Mouse (Mus musculus) gastrocnemius, postnatal 4 days (tissue): ENCODE data around the gene Klhl6. TPM values are rescaled to one million over a fixed set of nuclear protein-coding genes. Genes with fewer than 3 reads are reported as not detected.
A peak's percentile ranks its signal among the peaks of the same experiment; 100 is the strongest.
"Not testable (repeated sequence)": the region's sequence is repeated elsewhere in the genome, so short reads cannot be mapped to it uniquely, and the experiment has no call there.

ENCODE experiments used
- DNase-seq, 2 experiments: peaks; one replicate each; pipeline ENCODE4 v3.0.0; 2021 to 2022; ENCODE audit warnings: low spot score in 2 of 2, mixed read lengths in 2 of 2
- long read RNA-seq, 2 experiments: library from polyadenylated mRNA; stranded (forward); transcript quantifications; one replicate each; pipeline ENCODE4 v2.0.0; 2021
- total RNA-seq, 2 experiments: library from RNA; stranded (reverse); gene quantifications; 2 replicates each; pipeline ENCODE4 v1.2.3; 2021

Gene Klhl6
- 1 to 10 TPM; 6.1 to 6.2 TPM for total RNA-seq
- long read RNA-seq, experiment 1, partial matches to known transcripts: 0 of 7 reads
- long read RNA-seq, experiment 1, other reads (novel, unspliced or antisense): 3 of 7 reads
- long read RNA-seq, experiment 2, partial matches to known transcripts: 0 of 5 reads
- long read RNA-seq, experiment 2, other reads (novel, unspliced or antisense): 3 of 5 reads

DNA sequence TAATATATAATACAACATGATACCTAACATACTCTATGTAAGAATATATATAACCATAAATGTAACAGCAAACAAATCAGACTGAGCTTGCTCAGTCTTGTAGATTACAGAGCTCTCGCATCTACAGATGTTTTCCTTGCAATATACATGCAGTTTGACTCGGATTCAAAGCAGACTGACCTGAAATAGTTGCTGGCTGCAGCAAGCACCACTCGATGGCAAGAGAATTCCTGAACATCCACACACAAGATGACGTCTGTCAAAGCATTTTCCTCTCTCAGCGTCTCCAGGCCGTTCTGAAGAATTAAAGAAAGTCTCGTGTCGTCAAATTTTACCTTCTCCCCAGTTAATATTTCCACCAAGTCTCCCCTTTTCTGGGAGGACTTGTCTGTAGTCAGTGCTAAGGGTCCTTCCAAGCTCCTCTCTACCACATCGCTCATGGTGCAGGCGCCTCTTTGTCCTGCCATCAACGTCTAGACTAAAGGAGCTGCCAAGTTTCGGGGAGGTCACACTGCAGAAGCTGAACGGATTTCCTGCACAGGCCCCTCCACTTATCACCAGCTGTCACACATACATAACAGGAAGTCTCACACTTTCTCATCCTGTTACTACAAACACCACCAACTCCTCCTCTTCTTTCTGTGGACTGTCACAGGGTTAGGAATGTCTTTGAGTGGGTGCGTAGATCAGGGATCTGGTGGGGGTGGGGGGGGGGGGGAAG lies at the start of gene Klhl6:
Gene Klhl6, minus strand, starts transcription at position 501 of the 721 bp plus-strand sequence.
- peak in 1 of 2 experiments; percentile 19 for DNase-seq

DNA sequence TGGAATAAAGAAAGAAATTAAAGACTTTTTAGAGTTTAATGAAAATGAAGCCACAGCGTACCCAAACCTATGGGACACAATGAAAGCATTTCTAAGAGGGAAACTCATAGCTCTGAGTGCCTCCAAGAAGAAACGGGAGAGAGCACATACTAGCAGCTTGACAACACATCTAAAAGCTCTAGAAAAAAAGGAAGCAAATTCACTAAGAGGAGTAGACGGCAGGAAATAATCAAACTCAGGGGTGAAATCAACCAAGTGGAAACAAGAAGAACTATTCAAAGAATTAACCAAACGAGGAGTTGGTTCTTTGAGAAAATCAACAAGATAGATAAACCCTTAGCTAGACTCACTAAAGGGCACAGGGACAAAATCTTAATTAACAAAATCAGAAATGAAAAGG lies 44.4 kb upstream of the Klhl6 start:
- not testable (repeated sequence) for DNase-seq

DNA sequence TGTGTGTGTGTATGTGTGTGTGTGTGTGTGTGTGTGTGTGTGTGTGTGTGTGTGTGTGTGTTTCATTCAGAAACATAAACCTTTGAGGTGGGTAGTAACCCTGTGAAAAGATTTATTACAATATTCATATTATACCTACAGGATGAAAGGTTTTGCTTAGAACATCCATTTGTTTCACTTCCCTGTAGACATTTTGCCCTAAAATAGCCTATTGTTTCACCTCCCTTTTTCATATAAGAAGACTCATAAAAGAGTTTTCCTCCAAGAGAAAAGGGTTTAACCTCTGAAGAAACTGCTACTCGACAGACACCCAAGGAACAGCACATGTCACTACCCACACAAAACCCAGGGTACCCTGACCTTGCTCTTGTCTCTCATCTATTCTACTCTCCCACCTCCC lies 40.0 kb upstream of the Klhl6 start:
- no peak for DNase-seq

DNA sequence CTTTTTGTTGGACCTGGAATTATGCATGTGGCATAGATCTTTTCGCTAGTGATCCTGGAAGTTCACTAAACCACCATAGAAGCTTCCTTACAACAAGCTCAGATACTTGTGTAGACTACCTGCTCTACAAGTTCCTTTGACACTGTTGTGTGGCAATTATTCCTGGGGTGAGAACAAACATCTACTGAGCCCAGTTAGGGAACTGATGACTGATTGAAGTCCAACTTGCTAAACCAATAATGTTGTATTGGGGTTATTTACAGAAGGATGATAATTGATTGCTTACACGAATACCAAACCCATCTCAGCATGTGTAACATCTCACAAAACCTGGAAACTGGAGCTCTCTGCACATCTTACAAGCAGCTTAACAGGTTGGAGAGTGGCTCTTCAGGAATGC lies 39.0 kb upstream of the Klhl6 start:
- no peak for DNase-seq

GRCm38 (mm10) chr16:20012647-20013046 lies 29.8 kb upstream of the Klhl6 start:
- DNase-seq: no peak

- DNase-seq: no peak
These were observed 23.2 kb upstream of the Klhl6 start for GRCm38 (mm10) chr16:20006066-20006465.

- not testable (repeated sequence) for DNase-seq
These were observed 17.4 kb upstream of the Klhl6 start for GRCm38 (mm10) chr16:20000286-20000685.

GRCm38 (mm10) chr16:19997616-19998015 lies 14.8 kb upstream of the Klhl6 start:
- no peak for DNase-seq

DNA sequence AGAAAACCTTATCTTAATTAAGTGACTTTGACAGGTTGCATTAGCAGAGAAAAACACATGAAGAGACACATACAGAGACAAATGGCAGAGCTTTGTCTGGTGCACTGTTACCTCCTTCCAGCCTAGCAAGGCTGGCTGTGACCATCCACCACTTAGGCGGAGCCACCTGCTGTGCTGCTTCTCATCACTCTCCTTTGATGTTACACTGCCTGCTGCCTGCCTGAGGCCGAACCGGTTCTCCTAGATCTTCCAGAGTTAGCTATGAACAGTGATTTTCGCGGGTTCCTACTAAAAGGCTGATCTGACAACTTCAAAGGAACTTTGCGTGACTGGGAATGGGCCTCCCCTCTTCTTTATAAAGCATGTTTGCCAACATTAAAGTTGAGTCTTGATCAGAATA lies 14.1 kb upstream of the Klhl6 start:
- DNase-seq: not testable (repeated sequence)

GRCm38 (mm10) chr16:19995818-19996217 lies 13.0 kb upstream of the Klhl6 start:
- DNase-seq: no peak

DNA sequence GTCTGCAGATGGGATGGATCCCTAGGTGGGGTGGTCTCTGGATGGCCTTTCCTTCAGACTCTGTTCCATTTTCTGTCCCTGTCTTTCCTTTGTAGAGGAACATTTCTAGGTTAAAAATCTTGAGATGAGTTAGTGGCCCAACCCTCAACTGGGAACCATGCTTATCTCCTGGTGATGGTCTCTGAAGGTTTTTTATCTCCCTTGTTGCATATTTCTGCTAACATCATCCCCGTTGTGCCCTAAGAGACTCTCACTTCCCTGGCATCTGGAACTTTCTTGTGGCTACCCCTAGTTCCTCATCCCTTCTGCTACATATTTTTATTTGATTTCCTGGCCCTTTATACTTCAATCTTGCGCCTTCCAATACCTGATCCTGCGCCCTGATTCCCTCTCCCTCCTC lies 10.4 kb upstream of the Klhl6 start:
- no peak for DNase-seq

GRCm38 (mm10) chr16:19990536-19990935 lies 7.7 kb upstream of the Klhl6 start:
- DNase-seq: no peak

GRCm38 (mm10) chr16:19987589-19987988 lies 4.8 kb upstream of the Klhl6 start:
- DNase-seq: no peak

DNA sequence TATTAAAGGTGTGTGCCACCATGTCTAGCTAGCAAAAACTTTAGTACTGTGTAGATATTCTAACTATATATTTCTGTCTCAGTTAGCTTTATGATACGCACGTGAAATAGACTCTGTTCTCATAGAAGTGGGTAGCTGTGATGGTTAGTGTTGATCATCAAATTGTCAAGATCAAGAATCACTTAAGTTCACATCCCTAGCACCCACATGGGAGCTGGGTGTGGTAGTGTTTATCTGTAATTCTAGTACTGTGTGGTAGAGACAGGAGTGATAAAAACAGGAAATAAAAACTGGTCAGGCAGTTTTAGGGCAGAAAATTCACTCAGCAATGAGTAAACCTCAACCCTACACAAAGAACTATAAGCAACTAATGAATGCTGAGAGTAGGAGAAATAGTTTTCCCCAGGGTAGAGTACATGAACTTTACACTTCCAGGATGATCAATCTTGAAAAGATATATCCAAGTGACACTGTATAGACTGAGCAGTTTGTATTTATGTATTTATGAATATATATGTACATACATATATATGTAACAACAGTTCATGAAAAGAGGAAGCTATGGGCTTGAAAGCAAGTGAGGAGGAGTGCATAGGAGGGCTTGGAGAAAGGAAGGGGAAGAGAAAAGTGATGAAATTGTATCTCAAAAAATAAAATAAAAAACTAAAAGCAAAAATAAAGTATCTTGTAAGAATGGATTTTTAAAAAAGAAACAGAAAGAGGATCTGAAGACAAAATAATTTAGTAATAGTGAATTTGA lies 2.2 kb upstream of the Klhl6 start:
- DNase-seq: no peak

- DNase-seq: no peak
These were observed 722 bp upstream of the Klhl6 start for GRCm38 (mm10) chr16:19983559-19983958.

- DNase-seq: no peak
These were observed 1.2 kb downstream of the Klhl6 start for GRCm38 (mm10) chr16:19981684-19982083.

GRCm38 (mm10) chr16:19981006-19981405 lies 1.8 kb downstream of the Klhl6 start:
- DNase-seq: no peak

GRCm38 (mm10) chr16:19979755-19980154 lies 3.1 kb downstream of the Klhl6 start:
- no peak for DNase-seq

GRCm38 (mm10) chr16:19977282-19977681 lies 5.6 kb downstream of the Klhl6 start:
- DNase-seq: no peak

- no peak for DNase-seq
These were observed 6.0 kb downstream of the Klhl6 start for GRCm38 (mm10) chr16:19976825-19977224.

GRCm38 (mm10) chr16:19975432-19975831 lies 7.4 kb downstream of the Klhl6 start:
- DNase-seq: no peak

GRCm38 (mm10) chr16:19973480-19973879 lies 9.4 kb downstream of the Klhl6 start:
- no peak for DNase-seq
